Comparison of ENCODE assay signal across 20 mouse cellular contexts in the genomic region with DNA sequence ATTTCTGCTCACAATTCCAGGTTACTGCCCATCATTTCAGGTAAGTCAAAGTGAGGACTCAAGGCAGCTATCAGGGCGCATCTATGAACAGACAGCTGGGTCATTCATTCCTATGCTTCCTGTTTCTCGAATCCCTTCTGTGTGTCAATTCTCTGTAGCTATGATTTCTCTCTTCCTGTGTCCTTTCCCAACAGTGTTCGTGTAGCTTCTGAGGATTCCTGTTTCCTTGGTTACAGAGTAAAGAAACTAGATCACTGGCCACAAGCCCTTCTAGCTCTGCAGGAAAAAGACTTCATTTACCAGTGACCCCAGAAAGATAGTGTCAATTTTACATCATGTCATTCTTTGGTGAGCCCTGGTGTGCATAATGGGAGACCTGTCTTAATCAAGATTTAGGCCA.
DNase-seq lines count a peak whose midpoint lies in the region; ATAC-seq and TF ChIP-seq lines count a peak whose summit lies in the region.
"Had no signal": no experiment of that assay in that cellular context is flagged by ENCODE, and none has a peak within 500 bp of the region (broad histone marks: within the 10 kb centered on the region; RNA-seq: fewer than 3 reads in every experiment).

No protein-coding gene starts in this region.

- no peak for DNase-seq in hindbrain, embryonic 14.5 days (ENCODE audit: low spot score)
- DNase-seq in kidney, postnatal 0 days (ENCODE audit: low spot score): peak; percentile 50
- no peak for DNase-seq in kidney, postnatal 36 days
- DNase-seq in retina, postnatal 1 day: peak; percentile 6
- no peak for DNase-seq in retina, embryonic 14.5 days (ENCODE audit: low spot score)
- no peak for DNase-seq in left cerebral cortex, postnatal 4 days
- DNase-seq: cerebellum, adult 8-10 months; cerebellum, postnatal 36 days; heart, postnatal 10 days; liver, postnatal 0 days; lung, postnatal 36 days; thymus, adult 2 months; thymus, postnatal 4 days had no signal

- H3K4me1 ChIP-seq in hindbrain, embryonic 14.5 days (replicated peaks; ENCODE audit: control insufficient read depth, insufficient read depth, low read length): no peaks in the 10 kb centered on the region
- H3K4me1 ChIP-seq in hindbrain, embryonic 16.5 days (ENCODE audit: control insufficient read depth, insufficient read depth, low read depth, low read length): peaks cover 2% of the 10 kb centered on the region; the same call in 1 of the 2 replicates
- no peaks in the 10 kb centered on the region for H3K4me1 ChIP-seq in kidney, postnatal 0 days (replicated peaks; ENCODE audit: insufficient read depth, low read length)
- H3K4me1 ChIP-seq in neural tube, embryonic 15.5 days: peaks cover 17% of the 10 kb centered on the region
- H3K4me1 ChIP-seq: liver, embryonic 12.5 days had no signal

- TF ChIP-seq CTCF in kidney, postnatal 0 days (IDR thresholded peaks at IDR 0.05; ENCODE audit: low read depth): no peak

- no peak for ATAC-seq in hindbrain, embryonic 14.5 days (ENCODE audit: low FRiP score)
- no peak for ATAC-seq in hindbrain, embryonic 16.5 days
- no peak for ATAC-seq in kidney, postnatal 0 days (replicated peaks; ENCODE audit: low FRiP score, low read depth)
- no peak for ATAC-seq in neural tube, embryonic 15.5 days (ENCODE audit: low FRiP score)
- ATAC-seq: activated CD4-positive, CD25-positive, alpha-beta regulatory T cell, adult 4 months; forebrain, embryonic 14.5 days; inflammation-experienced regulatory T-cells, adult 6 months; liver, embryonic 12.5 days; liver, postnatal 0 days had no signal

- 66% methylated on average over 3 of the region's 3 CpGs for WGBS in hindbrain, embryonic 14.5 days
- WGBS in hindbrain, embryonic 16.5 days: 54% methylated on average over 3 of the region's 3 CpGs
- 40% methylated on average over 3 of the region's 3 CpGs for WGBS in kidney, postnatal 0 days
- WGBS in neural tube, embryonic 15.5 days: 58% methylated on average over 3 of the region's 3 CpGs

- intact Hi-C loops in left cerebral cortex, postnatal 4 days (cut with DNase I): no loop called here

- H3K4me3 ChIP-seq in hindbrain, embryonic 14.5 days (replicated peaks; ENCODE audit: low read length): no peak overlapping the region
- H3K4me3 ChIP-seq in hindbrain, embryonic 16.5 days (ENCODE audit: low read length): no peak overlapping the region
- H3K4me3 ChIP-seq in kidney, postnatal 0 days (replicated peaks; ENCODE audit: low read depth, low read length): no peak overlapping the region
- H3K4me3 ChIP-seq in neural tube, embryonic 15.5 days (replicated peaks): no peak overlapping the region
- H3K4me3 ChIP-seq: heart, embryonic 13.5 days; liver, embryonic 12.5 days had no signal

- no peaks in the 10 kb centered on the region for H3K36me3 ChIP-seq in hindbrain, embryonic 14.5 days (replicated peaks; ENCODE audit: control insufficient read depth, insufficient read depth)
- H3K36me3 ChIP-seq in hindbrain, embryonic 16.5 days (ENCODE audit: control insufficient read depth, insufficient read depth, low read length): no peaks in the 10 kb centered on the region
- no peaks in the 10 kb centered on the region for H3K36me3 ChIP-seq in kidney, postnatal 0 days (ENCODE audit: insufficient read depth, low read length)
- H3K36me3 ChIP-seq in neural tube, embryonic 15.5 days: no peaks in the 10 kb centered on the region
- H3K36me3 ChIP-seq: heart, embryonic 13.5 days; liver, embryonic 12.5 days had no signal

- H3K9ac ChIP-seq in hindbrain, embryonic 14.5 days: no peak overlapping the region
- H3K9ac ChIP-seq in hindbrain, embryonic 16.5 days (ENCODE audit: low read depth, low read length): no peak overlapping the region
- H3K9ac ChIP-seq in kidney, postnatal 0 days (ENCODE audit: low read depth, low read length): no peak overlapping the region
- no peak overlapping the region for H3K9ac ChIP-seq in neural tube, embryonic 15.5 days (replicated peaks)
- H3K9ac ChIP-seq: heart, embryonic 13.5 days; liver, embryonic 12.5 days; liver, postnatal 0 days had no signal

- no peak overlapping the region for H3K4me2 ChIP-seq in hindbrain, embryonic 14.5 days (replicated peaks)
- H3K4me2 ChIP-seq in hindbrain, embryonic 16.5 days (ENCODE audit: low read length): no peak overlapping the region
- H3K4me2 ChIP-seq in kidney, postnatal 0 days (ENCODE audit: low read length): no peak overlapping the region
- H3K4me2 ChIP-seq in neural tube, embryonic 15.5 days: no peak overlapping the region
- H3K4me2 ChIP-seq: heart, embryonic 13.5 days; liver, embryonic 12.5 days had no signal

- H3K9me3 ChIP-seq in hindbrain, embryonic 14.5 days (ENCODE audit: control insufficient read depth, low read length): no peaks in the 10 kb centered on the region
- H3K9me3 ChIP-seq in hindbrain, embryonic 16.5 days (ENCODE audit: control insufficient read depth, low read length): no peaks in the 10 kb centered on the region
- H3K9me3 ChIP-seq in kidney, postnatal 0 days (replicated peaks; ENCODE audit: low read length): no peaks in the 10 kb centered on the region
- no peaks in the 10 kb centered on the region for H3K9me3 ChIP-seq in neural tube, embryonic 15.5 days (replicated peaks)
- H3K9me3 ChIP-seq: heart, embryonic 13.5 days; liver, embryonic 12.5 days had no signal

- H3K27ac ChIP-seq in hindbrain, embryonic 14.5 days: peak overlapping the region; percentile 46; the same call in 1 of the 2 replicates
- H3K27ac ChIP-seq in hindbrain, embryonic 16.5 days (ENCODE audit: low read depth, low read length): no peak overlapping the region; the same call in 1 of the 2 replicates
- no peak overlapping the region for H3K27ac ChIP-seq in kidney, postnatal 0 days
- H3K27ac ChIP-seq in neural tube, embryonic 15.5 days (replicated peaks): peak overlapping the region; percentile 45; the same call in 1 of the 2 replicates
- H3K27ac ChIP-seq: heart, embryonic 13.5 days; liver, embryonic 12.5 days had no signal

- no peaks in the 10 kb centered on the region for H3K27me3 ChIP-seq in hindbrain, embryonic 14.5 days (ENCODE audit: control insufficient read depth, insufficient read depth, low read length)
- no peaks in the 10 kb centered on the region for H3K27me3 ChIP-seq in hindbrain, embryonic 16.5 days (replicated peaks; ENCODE audit: control insufficient read depth, insufficient read depth, low read length)
- no peaks in the 10 kb centered on the region for H3K27me3 ChIP-seq in kidney, postnatal 0 days (ENCODE audit: insufficient read depth, low read length)
- H3K27me3 ChIP-seq in neural tube, embryonic 15.5 days (replicated peaks): no peaks in the 10 kb centered on the region
- H3K27me3 ChIP-seq: heart, embryonic 13.5 days; liver, embryonic 12.5 days had no signal

Comparison
In these comparisons a context has a peak if more than half of its experiments do, and no peak if none do; other contexts are left out.
1. DNase-seq: peak in kidney, postnatal 0 days (single experiment) and retina, postnatal 1 day (single experiment); none in hindbrain, embryonic 14.5 days (single experiment), kidney, postnatal 36 days (0 of 2), retina, embryonic 14.5 days (single experiment) and left cerebral cortex, postnatal 4 days (single experiment).
2. H3K27ac ChIP-seq: peak in hindbrain, embryonic 14.5 days (single experiment) and neural tube, embryonic 15.5 days (single experiment); none in hindbrain, embryonic 16.5 days (single experiment) and kidney, postnatal 0 days (single experiment).